Mouse (Mus musculus) midbrain, postnatal 0 days (tissue): ENCODE results near the gene Raet1d. TPM values are rescaled to one million over a fixed set of nuclear protein-coding genes. Genes with fewer than 3 reads are reported as not detected.
A peak's percentile ranks its signal among the peaks of the same experiment; 100 is the strongest.
"Not testable (repeated sequence)": the region's sequence is repeated elsewhere in the genome, so short reads cannot be mapped to it uniquely, and the experiment has no call there.

Source experiments
- ATAC-seq: fragments of 200-750 bp; cut with Nextera tagmentation; 2 replicates; pipeline ENCODE4 v1.8.0; 2017; ENCODE audit warnings: moderate number of reproducible peaks, mild to moderate bottlenecking, moderate TSS enrichment, moderate library complexity; ENCODE audit not compliant: low FRiP score
- DNase-seq: peaks from one replicate; pipeline ENCODE4 v3.0.0-alpha.2; 2015; ENCODE audit warnings: low spot score
- H3K27ac ChIP-seq: fragments of 300-500 bp; sonication (generic); 2 replicates; pipeline ENCODE4 v1.5.1; 2014; ENCODE audit warnings: low read depth, mild to moderate bottlenecking, low read length, mixed read lengths
- H3K27me3 ChIP-seq: fragments of 300-500 bp; sonication (generic); 2 replicates; pipeline ENCODE4 v1.6.1; 2014; ENCODE audit warnings: low read length, control low read depth, mixed read lengths; ENCODE audit not compliant: insufficient read depth
- H3K36me3 ChIP-seq: fragments of 300-500 bp; sonication (generic); 2 replicates; pipeline ENCODE4 v1.6.1; 2014; ENCODE audit warnings: low read length, control low read depth, mixed read lengths; ENCODE audit not compliant: insufficient read depth
- H3K4me1 ChIP-seq: fragments of 300-500 bp; sonication (generic); 2 replicates; pipeline ENCODE4 v1.6.1; 2014; ENCODE audit warnings: mild to moderate bottlenecking, control low read depth, antibody characterized with exemption, low read length, mixed read lengths; ENCODE audit not compliant: insufficient read depth
- H3K4me2 ChIP-seq: fragments of 300-500 bp; sonication (generic); 2 replicates; pipeline ENCODE4 v1.6.1; 2014; ENCODE audit warnings: low read depth, mild to moderate bottlenecking, low read length, mixed read lengths; ENCODE audit not compliant: poor library complexity, severe bottlenecking
- H3K4me3 ChIP-seq: fragments of 300-500 bp; sonication (generic); 2 replicates; pipeline ENCODE4 v1.5.1; 2014; ENCODE audit warnings: low read depth, mild to moderate bottlenecking, low read length, moderate library complexity
- H3K9ac ChIP-seq: fragments of 300-500 bp; sonication (generic); replicated peaks from 2 replicates; pipeline ENCODE4 v1.6.1; 2014; ENCODE audit warnings: mild to moderate bottlenecking, low read length, moderate library complexity, mixed read lengths; ENCODE audit not compliant: poor library complexity, severe bottlenecking
- H3K9me3 ChIP-seq: fragments of 300-500 bp; sonication (generic); 2 replicates; pipeline ENCODE4 v1.6.1; 2016; ENCODE audit warnings: low read length, control low read depth
- CTCF ChIP-seq: IDR thresholded peaks from 2 replicates; pipeline ENCODE4 v1.5.1; 2016; ENCODE audit warnings: antibody characterized with exemption, mild to moderate bottlenecking
- WGBS: fragments of 180-500 bp; shearing (Covaris S2); extraction: QIAGEN DNeasy Blood & Tissue Kit; methylation state at CpG from one replicate; pipeline ENCODE4 v1.1.7; 2014; 5-methylcytosine and 5-hydroxymethylcytosine counted together
- polyA plus RNA-seq: library from polyadenylated mRNA; unstranded; fragments of >200 nt; fragmentation: Nextera tagmentation; extraction: Ambion mirVana; gene quantifications from 2 replicates; pipeline ENCODE4 v1.2.1, GENCODE M21; 2015
- total RNA-seq: library from RNA; depleted of rRNA; stranded (reverse); fragments of >200 nt; gene quantifications from 2 replicates; pipeline ENCODE4 v1.2.3, GENCODE M21; 2014; rRNA removed

Raet1d gene
- total and polyA plus RNA-seq, 2 experiments from 2014 or later: 0.62 to 0.77 TPM

- WGBS: 9% methylated on average over 8 of the region's 11 CpGs
- peak; percentile 58; the same call in 1 of the 2 replicates for ATAC-seq
- not testable (repeated sequence) for H3K27ac ChIP-seq
These were observed 42.0 kb downstream of the Raet1d start for GRCm38 (mm10) chr10:22402225-22402917.

GRCm38 (mm10) chr10:22413702-22414494, 53.5 kb downstream of the Raet1d start:
- ATAC-seq, H3K4me3 ChIP-seq, H3K4me1 ChIP-seq, H3K9me3 ChIP-seq, H3K9ac ChIP-seq, H3K27ac ChIP-seq, H3K4me2 ChIP-seq, H3K27me3 ChIP-seq, H3K36me3 ChIP-seq: not testable (repeated sequence)
- peak; percentile 4 for DNase-seq
- 0% methylated on average over 1 of the region's 8 CpGs for WGBS

More at GRCm38 (mm10) chr10:22402225-22402917, 42.0 kb downstream of the Raet1d start:
- not testable (repeated sequence) for H3K9me3 ChIP-seq, H3K4me1 ChIP-seq, H3K36me3 ChIP-seq, H3K4me3 ChIP-seq, H3K27me3 ChIP-seq, H3K9ac ChIP-seq, H3K4me2 ChIP-seq
- DNase-seq: peak; percentile 59
- peak; percentile 66 for TF ChIP-seq CTCF

Other genes starting within 250 kb of the Raet1d start
- gene E030030I06Rik, start 211.3 kb upstream of the Raet1d start, total RNA-seq: not detected in 2 replicates
- 1.8 and 1.9 TPM in 2 replicates for gene E030030I06Rik, start 211.3 kb upstream of the Raet1d start, polyA plus RNA-seq
- 0.11 and 0.19 TPM in 2 replicates for gene Raet1e, start 202.0 kb upstream of the Raet1d start, total RNA-seq
- gene Raet1e, start 202.0 kb upstream of the Raet1d start, polyA plus RNA-seq: not detected in 2 replicates
- gene H60b, start 202.0 kb upstream of the Raet1d start, total RNA-seq: 3.4 TPM in 1 of 2 replicates, not detected in the other
- 0.28 TPM in 1 of 2 replicates, not detected in the other for gene H60b, start 202.0 kb upstream of the Raet1d start, polyA plus RNA-seq